Mouse (Mus musculus) cerebellum, adult 2 months (tissue): ENCODE data around the gene Olfr374. TPM values are rescaled to one million over a fixed set of nuclear protein-coding genes. Genes with fewer than 3 reads are reported as not detected.

ENCODE experiments used
- DNase-seq, 2 experiments: peaks; one replicate each; pipeline ENCODE4 v3.0.0; 2021
- H3K27ac ChIP-seq: fragments of 200-500 bp; 2 replicates; pipeline ENCODE4 v1.5.1; 2012; ENCODE audit warnings: low read length, control low read depth, inconsistent platforms; ENCODE audit not compliant: insufficient read depth
- H3K27me3 ChIP-seq: fragments of 200-500 bp; 2 replicates; pipeline ENCODE4 v1.6.1; 2012; ENCODE audit warnings: inconsistent platforms, mild to moderate bottlenecking, low read length, moderate library complexity; ENCODE audit not compliant: control insufficient read depth, insufficient read depth
- H3K4me1 ChIP-seq: fragments of 200-500 bp; 2 replicates; pipeline ENCODE4 v1.6.1; 2011; ENCODE audit warnings: low read length; ENCODE audit not compliant: control insufficient read depth, insufficient read depth
- H3K4me3 ChIP-seq: fragments of 200-500 bp; replicated peaks from 2 replicates; pipeline ENCODE3; 2011; ENCODE audit warnings: mild to moderate bottlenecking, low read depth, low read length, control low read depth; ENCODE audit not compliant: insufficient read depth
- CTCF ChIP-seq: fragments of 200-500 bp; IDR thresholded peaks from 2 replicates; pipeline ENCODE4 v1.5.1; 2011; ENCODE audit warnings: low read depth, mild to moderate bottlenecking, control low read depth, low read length, moderate library complexity, borderline replicate concordance; ENCODE audit not compliant: insufficient read depth
- POLR2A ChIP-seq: fragments of 200-500 bp; IDR thresholded peaks from 2 replicates; pipeline ENCODE4 v1.6.1; 2011; ENCODE audit warnings: low read length, control low read depth, borderline replicate concordance; ENCODE audit not compliant: insufficient read depth
- WGBS: fragments of 180-500 bp; shearing (Covaris S2); methylation state at CpG from one replicate; pipeline ENCODE4 v1.1.7; 2018; 5-methylcytosine and 5-hydroxymethylcytosine counted together
- polyA plus RNA-seq: library from polyadenylated mRNA; depleted of rRNA; stranded (reverse); fragments of >200 nt; gene quantifications from 2 replicates; pipeline ENCODE4 v1.2.3, GENCODE M21; 2012; rRNA removed

The Olfr374 gene
- polyA plus RNA-seq, 1 experiment: not detected

DNA sequence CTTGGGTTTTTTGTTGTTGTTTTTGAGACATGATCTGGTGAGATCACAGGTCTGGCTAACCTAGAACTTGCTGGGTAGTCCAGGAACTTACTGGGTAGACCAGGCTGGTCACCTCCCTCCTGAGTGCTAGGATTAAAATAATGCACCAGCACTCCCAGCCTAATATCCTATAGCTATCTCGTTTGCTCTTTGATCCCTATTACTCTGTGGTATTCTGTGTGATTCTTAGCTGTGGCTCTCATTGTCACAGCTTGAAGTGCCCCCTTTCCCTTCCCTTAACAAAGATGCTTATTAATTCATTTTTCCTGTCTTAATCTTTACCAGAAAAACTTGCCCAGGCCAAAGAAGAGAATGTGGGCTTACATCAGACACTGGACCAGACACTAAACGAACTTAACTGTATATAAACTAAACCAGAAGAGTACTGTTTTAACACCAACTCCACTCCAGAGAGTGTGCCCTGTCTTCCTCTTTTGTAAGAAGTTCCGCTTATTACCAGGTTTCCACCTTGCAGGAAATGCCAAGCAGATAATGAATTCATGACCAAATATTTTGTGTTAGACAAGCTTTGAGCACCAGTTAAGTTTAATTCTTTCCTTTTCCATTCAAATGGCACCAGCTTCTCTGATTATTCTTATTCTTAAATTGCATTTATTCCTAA lies 44.7 kb downstream of the Olfr374 start:
- Histone ChIP-seq H3K27ac (no peak overlapping the region), H3K27me3 (no peaks in the 10 kb centered on the region), H3K4me3 (no peak overlapping the region), H3K4me1 (no peaks in the 10 kb centered on the region)
- no peak for TF ChIP-seq CTCF
- TF ChIP-seq POLR2A: no peak
- 83% methylated on average over 3 of the region's 3 CpGs for WGBS
- DNase-seq: no peak

DNA sequence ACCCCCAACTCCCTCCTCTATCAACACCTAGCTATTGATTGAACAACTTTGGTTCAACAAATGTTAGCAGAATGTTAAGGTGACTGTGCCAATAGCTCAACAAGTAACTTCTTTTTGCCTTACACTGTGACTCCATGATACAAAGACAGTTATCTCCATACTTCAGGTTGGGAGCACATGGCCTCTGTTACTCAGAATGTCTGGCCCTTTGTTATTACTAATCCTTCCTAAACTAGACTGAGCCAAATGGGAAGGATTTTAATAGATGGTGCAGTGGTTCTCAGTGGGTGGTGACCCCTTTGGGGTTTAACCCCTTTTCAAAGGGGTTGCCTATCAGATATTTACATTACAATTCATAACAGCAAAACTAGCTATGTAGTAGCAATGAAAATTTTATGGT lies 46.5 kb downstream of the Olfr374 start:
- no peak for DNase-seq
- Histone ChIP-seq H3K4me1 (no peaks in the 10 kb centered on the region), H3K27ac (no peak overlapping the region), H3K27me3 (no peaks in the 10 kb centered on the region), H3K4me3 (no peak overlapping the region)
- TF ChIP-seq CTCF (no peak), POLR2A (no peak)

DNA sequence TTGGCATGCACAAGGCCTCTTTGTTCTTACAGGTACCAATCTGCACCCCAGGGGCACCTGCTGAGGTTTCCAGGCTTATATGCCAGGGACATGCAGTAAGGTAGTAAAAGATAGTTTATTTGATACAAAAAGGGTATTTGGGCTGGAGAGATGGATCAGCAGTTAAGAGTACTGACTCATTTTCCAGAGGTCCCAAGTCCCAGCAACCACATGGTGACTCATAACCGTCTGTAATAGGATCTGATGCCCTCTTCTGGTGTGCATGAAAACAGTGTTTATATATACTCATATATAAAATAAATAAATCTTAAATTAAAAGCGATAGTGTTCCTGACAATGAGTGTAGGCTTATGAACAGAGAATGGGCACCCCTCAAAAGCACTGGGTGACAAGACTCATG lies 51.3 kb downstream of the Olfr374 start:
- no peak for DNase-seq
- Histone ChIP-seq H3K27me3 (no peaks in the 10 kb centered on the region), H3K4me1 (peaks cover 10% of the 10 kb centered on the region; the same call in 1 of the 2 replicates), H3K4me3 (no peak overlapping the region), H3K27ac (no peak overlapping the region)
- 78% methylated on average over 2 of the region's 2 CpGs for WGBS
- TF ChIP-seq CTCF (no peak), POLR2A (no peak)

DNA sequence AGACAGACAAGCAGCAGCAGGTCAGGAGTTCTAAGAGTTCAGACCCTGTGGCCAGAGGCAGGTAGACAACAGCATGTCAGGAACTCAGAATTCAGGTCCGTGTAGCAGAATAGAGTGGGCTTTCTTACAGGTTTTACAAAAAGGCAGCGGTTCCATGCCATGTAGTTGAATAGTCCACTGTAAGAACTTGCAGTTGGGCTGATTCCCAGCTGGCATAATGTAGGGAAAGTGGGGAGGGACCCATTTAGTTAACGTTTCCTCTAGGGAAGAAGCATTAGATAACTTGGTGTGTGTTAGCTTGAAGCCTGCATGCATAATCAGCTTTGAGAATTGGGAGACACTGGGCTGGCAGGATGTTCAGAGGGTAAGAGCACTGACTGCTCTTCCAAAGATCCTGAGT lies 51.9 kb downstream of the Olfr374 start:
- TF ChIP-seq CTCF (no peak), POLR2A (no peak)
- H3K27ac ChIP-seq: no peak overlapping the region
- H3K4me1 ChIP-seq: peaks cover 10% of the 10 kb centered on the region; the same call in 1 of the 2 replicates
- 54% methylated on average over 3 of the region's 3 CpGs for WGBS
- H3K27me3 ChIP-seq: no peaks in the 10 kb centered on the region
- no peak for DNase-seq
- H3K4me3 ChIP-seq: no peak overlapping the region

DNA sequence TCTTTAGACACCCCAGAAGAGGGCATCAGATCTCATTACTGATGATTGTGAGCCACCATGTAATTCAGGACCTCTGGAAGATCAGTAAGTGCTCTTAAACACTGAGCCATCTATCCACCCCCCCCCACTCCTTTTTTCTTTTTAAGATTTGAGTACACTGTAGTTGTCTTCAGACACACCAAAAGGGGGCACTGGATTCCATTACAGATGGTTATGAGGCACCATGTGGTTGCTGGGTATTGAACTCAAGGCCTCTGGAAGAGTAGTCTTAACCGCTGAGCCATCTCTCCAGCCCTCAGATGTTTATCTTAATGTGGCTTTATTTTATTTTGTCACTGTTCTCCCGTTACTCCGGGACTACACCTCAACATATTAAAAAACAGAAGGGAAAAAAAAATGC lies 53.2 kb downstream of the Olfr374 start:
- no peak for TF ChIP-seq POLR2A
- no peak for TF ChIP-seq CTCF
- Histone ChIP-seq H3K27ac (no peak overlapping the region), H3K4me1 (peaks cover 10% of the 10 kb centered on the region; the same call in 1 of the 2 replicates), H3K27me3 (no peaks in the 10 kb centered on the region), H3K4me3 (no peak overlapping the region)
- peak in 1 of 2 experiments; percentile 27 for DNase-seq
- WGBS: 68% methylated on average over 3 of the region's 3 CpGs

DNA sequence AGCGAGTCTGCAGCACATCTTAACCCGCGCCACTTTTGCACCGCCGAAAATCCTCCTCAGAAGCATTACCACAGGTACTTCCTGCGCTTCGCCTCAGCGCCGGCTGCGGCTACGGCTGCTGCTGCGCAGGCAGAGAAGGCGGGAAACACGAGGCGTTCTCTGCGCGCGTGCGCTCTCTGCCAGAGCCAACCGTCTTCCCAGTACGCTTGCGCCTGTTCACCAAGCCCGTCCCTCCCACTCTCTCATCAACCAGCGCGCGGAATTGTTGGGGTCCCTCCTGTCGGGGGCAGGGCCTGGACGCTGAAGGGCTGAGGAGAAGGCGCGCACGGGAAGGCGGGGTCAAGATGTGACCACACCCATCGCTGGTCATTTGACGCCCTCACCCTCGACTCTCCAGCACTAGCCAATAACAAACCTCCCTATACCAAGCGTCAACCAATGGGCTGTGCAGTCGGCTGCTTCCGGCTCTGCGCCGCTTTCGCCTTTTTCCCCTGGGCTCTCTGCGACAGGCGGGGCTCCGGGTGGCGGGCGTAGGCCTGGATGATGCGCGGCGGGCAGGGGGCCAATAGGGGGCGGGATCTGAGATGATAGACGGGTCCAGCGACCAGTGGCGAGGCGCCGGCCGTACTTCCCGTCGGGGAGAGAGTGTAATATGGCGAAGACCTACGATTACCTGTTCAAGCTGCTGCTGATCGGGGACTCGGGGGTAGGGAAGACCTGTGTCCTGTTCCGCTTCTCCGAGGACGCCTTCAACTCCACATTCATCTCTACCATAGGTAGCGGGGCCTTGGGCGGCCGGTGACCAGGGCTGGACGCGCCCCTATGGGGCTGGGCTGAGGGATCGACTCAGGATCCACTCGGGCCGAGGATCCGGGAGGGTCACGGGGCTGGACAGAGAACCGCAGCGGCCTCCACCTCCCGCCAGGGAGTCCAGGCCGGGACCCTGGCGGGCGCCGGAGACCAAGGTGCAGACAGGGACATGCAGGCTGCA lies 54.2 kb downstream of the Olfr374 start, which contains the start of gene Rab8a:
Gene Rab8a, plus strand, starts transcription at position 494 of the 991 bp plus-strand sequence.
- Histone ChIP-seq H3K27ac (peak within 1 kb of the TSS; percentile 82), H3K4me1 (peaks cover 10% of the 10 kb centered on the region; the same call in 1 of the 2 replicates), H3K27me3 (no peaks in the 10 kb centered on the region), H3K4me3 (peak within 1 kb of the TSS; percentile 95)
- TF ChIP-seq CTCF (no peak), POLR2A (peak; percentile 97)
- DNase-seq: peak; percentile 100
- WGBS: under 1% methylated on average over 82 of the region's 82 CpGs

DNA sequence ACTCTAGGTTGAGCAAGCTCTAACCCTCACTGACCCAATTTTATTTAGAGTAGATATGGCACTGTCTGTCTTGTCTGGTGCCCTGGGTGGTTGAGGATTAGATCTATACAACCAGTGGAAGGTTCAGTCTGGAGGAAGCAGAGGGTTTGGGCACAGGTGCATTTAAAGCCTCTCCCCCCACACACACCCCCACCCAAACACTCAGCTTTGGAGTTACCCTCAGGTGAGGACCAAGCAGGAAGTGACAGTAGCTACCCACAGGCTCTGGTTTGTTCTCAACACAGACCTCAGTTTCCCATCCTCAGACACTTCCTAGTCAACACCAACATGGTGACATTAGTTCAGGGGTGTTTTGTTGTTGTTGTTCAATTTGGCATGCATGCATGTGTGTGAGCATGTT lies 56.0 kb downstream of the Olfr374 start:
- peaks cover 10% of the 10 kb centered on the region; the same call in 1 of the 2 replicates for H3K4me1 ChIP-seq
- H3K4me3 ChIP-seq: no peak overlapping the region
- DNase-seq: no peak
- H3K27me3 ChIP-seq: no peaks in the 10 kb centered on the region
- H3K27ac ChIP-seq: no peak overlapping the region
- no peak for TF ChIP-seq POLR2A

Other genes with a start within 250 kb of the Olfr374 start
- 3.5 and 4.1 TPM in 2 replicates for gene Zfp709, start 225.0 kb upstream of the Olfr374 start, polyA plus RNA-seq
- gene Zfp882, start 198.4 kb upstream of the Olfr374 start, polyA plus RNA-seq: 8.0 and 9.0 TPM in 2 replicates
- 20.8 and 21.8 TPM in 2 replicates for gene Zfp617, start 198.4 kb upstream of the Olfr374 start, polyA plus RNA-seq
- gene Zfp961, start 156.0 kb upstream of the Olfr374 start, polyA plus RNA-seq: 20.6 and 24.0 TPM in 2 replicates
- 0.18 and 0.24 TPM in 2 replicates for gene Cyp4f18, start 97.4 kb upstream of the Olfr374 start, polyA plus RNA-seq
- 0.10 TPM in 1 of 2 replicates, not detected in the other for gene Olfr372, start 65.8 kb upstream of the Olfr374 start, polyA plus RNA-seq
- not detected in 2 replicates for gene Olfr373, start 23.9 kb upstream of the Olfr374 start, polyA plus RNA-seq
- 40.2 and 43.5 TPM in 2 replicates for gene Tpm4, start 27.9 kb downstream of the Olfr374 start, polyA plus RNA-seq
- gene Rab8a, start 54.2 kb downstream of the Olfr374 start, polyA plus RNA-seq: 67.6 and 68.7 TPM in 2 replicates
- gene Hsh2d, start 82.6 kb downstream of the Olfr374 start, polyA plus RNA-seq: 0.11 TPM in 1 of 2 replicates, not detected in the other
- gene Cib3, start 105.8 kb downstream of the Olfr374 start, polyA plus RNA-seq: not detected in 2 replicates
- gene Gm11034, start 106.6 kb downstream of the Olfr374 start, polyA plus RNA-seq: not detected in 2 replicates
- gene Fam32a, start 112.7 kb downstream of the Olfr374 start, polyA plus RNA-seq: 71.2 and 78.5 TPM in 2 replicates
- 109 and 112 TPM in 2 replicates for gene Ap1m1, start 133.0 kb downstream of the Olfr374 start, polyA plus RNA-seq
- 3.9 TPM in 2 replicates for gene Gm10282, start 198.2 kb downstream of the Olfr374 start, polyA plus RNA-seq
- 6.3 and 7.1 TPM in 2 replicates for gene Klf2, start 212.0 kb downstream of the Olfr374 start, polyA plus RNA-seq